In the genomic region with DNA sequence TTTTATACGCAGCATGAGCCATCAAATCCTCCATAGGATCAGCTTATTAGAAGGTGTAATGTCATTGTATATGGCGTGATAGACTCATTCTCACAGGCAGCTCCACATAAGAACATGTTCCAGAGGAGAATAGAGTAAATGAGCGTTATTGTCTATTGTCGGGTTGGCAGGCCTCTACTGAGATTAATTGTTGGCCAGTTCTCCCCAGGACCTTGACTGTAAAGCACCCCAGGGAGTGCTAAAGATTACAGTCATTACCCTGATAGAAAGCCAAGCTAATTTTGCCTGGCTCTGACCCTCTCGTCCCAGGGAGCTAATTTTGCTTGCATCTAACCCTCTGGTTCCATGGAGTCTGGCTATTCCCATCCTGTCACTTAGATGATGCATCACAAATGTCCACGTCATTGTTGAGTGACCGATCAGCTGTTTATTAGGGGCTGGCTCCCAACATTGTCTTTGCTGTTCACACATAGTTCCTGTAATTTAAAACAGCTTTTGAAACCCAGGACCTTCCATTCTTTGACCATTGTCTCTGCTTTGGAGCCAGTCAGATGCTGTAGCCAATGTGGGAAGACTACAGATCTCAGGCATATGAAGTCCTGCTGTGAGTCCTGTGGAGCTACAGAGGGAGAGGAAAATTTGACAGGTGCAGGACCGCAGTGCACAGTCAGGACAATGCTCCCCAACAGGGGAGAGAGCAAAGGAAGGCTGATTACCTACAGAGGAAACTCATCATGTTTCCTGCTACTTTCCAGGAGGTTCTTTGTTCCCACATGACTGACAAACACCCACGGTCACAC, we compare ENCODE assay signal across 20 mouse cellular contexts. TPM values are rescaled to one million over a fixed set of nuclear protein-coding genes. Genes with fewer than 3 reads are reported as not detected.
DNase-seq lines count a peak whose midpoint lies in the region; ATAC-seq lines count a peak whose summit lies in the region.
"Had no signal": no experiment of that assay in that cellular context is flagged by ENCODE, and none has a peak within 500 bp of the region (broad histone marks: within the 10 kb centered on the region; RNA-seq: fewer than 3 reads in every experiment).

No protein-coding gene starts in this region.

- no peaks in the 10 kb centered on the region for H3K9me3 ChIP-seq in forebrain, embryonic 11.5 days (ENCODE audit: control insufficient read depth, low read length)
- no peaks in the 10 kb centered on the region for H3K9me3 ChIP-seq in hindbrain, embryonic 14.5 days (ENCODE audit: control insufficient read depth, low read length)
- no peaks in the 10 kb centered on the region for H3K9me3 ChIP-seq in midbrain, embryonic 14.5 days (ENCODE audit: control insufficient read depth, low read length)
- H3K9me3 ChIP-seq: heart, embryonic 15.5 days; intestine, embryonic 15.5 days; liver, embryonic 15.5 days; stomach, embryonic 15.5 days had no signal

- no peak overlapping the region for H3K4me2 ChIP-seq in forebrain, embryonic 11.5 days (ENCODE audit: low read depth, low read length, severe bottlenecking)
- H3K4me2 ChIP-seq in hindbrain, embryonic 14.5 days (replicated peaks): no peak overlapping the region
- H3K4me2 ChIP-seq in midbrain, embryonic 14.5 days (ENCODE audit: low read length): no peak overlapping the region
- H3K4me2 ChIP-seq: heart, embryonic 15.5 days; intestine, embryonic 15.5 days; liver, embryonic 15.5 days; stomach, embryonic 15.5 days had no signal

- intact Hi-C loops in left cerebral cortex, postnatal 10 days (cut with DNase I): no loop called here

- no peaks in the 10 kb centered on the region for H3K36me3 ChIP-seq in forebrain, embryonic 11.5 days (ENCODE audit: control insufficient read depth, insufficient read depth, low read length)
- H3K36me3 ChIP-seq in hindbrain, embryonic 14.5 days (replicated peaks; ENCODE audit: control insufficient read depth, insufficient read depth): no peaks in the 10 kb centered on the region
- no peaks in the 10 kb centered on the region for H3K36me3 ChIP-seq in midbrain, embryonic 14.5 days (ENCODE audit: control insufficient read depth, insufficient read depth, low read length)
- H3K36me3 ChIP-seq: heart, embryonic 15.5 days; intestine, embryonic 15.5 days; liver, embryonic 15.5 days; stomach, embryonic 15.5 days had no signal

- H3K27ac ChIP-seq in forebrain, embryonic 11.5 days (ENCODE audit: low read depth, low read length): no peak overlapping the region
- no peak overlapping the region for H3K27ac ChIP-seq in hindbrain, embryonic 14.5 days
- no peak overlapping the region for H3K27ac ChIP-seq in midbrain, embryonic 14.5 days (replicated peaks; ENCODE audit: low read depth, low read length)
- H3K27ac ChIP-seq: heart, embryonic 15.5 days; intestine, embryonic 15.5 days; left cerebral cortex, adult 2 months; liver, embryonic 15.5 days; stomach, embryonic 15.5 days had no signal

- H3K4me3 ChIP-seq in forebrain, embryonic 11.5 days (ENCODE audit: low read depth, low read length): no peak overlapping the region
- no peak overlapping the region for H3K4me3 ChIP-seq in hindbrain, embryonic 14.5 days (replicated peaks; ENCODE audit: low read length)
- no peak overlapping the region for H3K4me3 ChIP-seq in midbrain, embryonic 14.5 days (replicated peaks; ENCODE audit: low read depth, low read length)
- H3K4me3 ChIP-seq: heart, embryonic 15.5 days; intestine, embryonic 15.5 days; left cerebral cortex, adult 2 months; liver, embryonic 15.5 days; stomach, embryonic 15.5 days had no signal

- ATAC-seq in forebrain, embryonic 11.5 days (replicated peaks; ENCODE audit: low FRiP score): peak; percentile 82
- peak; percentile 70; the same call in 1 of the 2 replicates for ATAC-seq in hindbrain, embryonic 14.5 days (ENCODE audit: low FRiP score)
- ATAC-seq in midbrain, embryonic 14.5 days (ENCODE audit: low FRiP score, low TSS enrichment): no peak
- ATAC-seq: intestine, embryonic 15.5 days had no signal

- H3K27me3 ChIP-seq in forebrain, embryonic 11.5 days (ENCODE audit: control insufficient read depth, insufficient read depth, low read length): no peaks in the 10 kb centered on the region
- peaks cover 15% of the 10 kb centered on the region; the same call in 1 of the 2 replicates for H3K27me3 ChIP-seq in hindbrain, embryonic 14.5 days (ENCODE audit: control insufficient read depth, insufficient read depth, low read length)
- H3K27me3 ChIP-seq in midbrain, embryonic 14.5 days (ENCODE audit: control insufficient read depth, insufficient read depth, low read length): no peaks in the 10 kb centered on the region
- H3K27me3 ChIP-seq: heart, embryonic 15.5 days; intestine, embryonic 15.5 days; liver, embryonic 15.5 days; stomach, embryonic 15.5 days had no signal

- no peaks in the 10 kb centered on the region for H3K4me1 ChIP-seq in forebrain, embryonic 11.5 days (replicated peaks; ENCODE audit: control insufficient read depth, insufficient read depth, low read length)
- peaks cover 7% of the 10 kb centered on the region for H3K4me1 ChIP-seq in hindbrain, embryonic 14.5 days (replicated peaks; ENCODE audit: control insufficient read depth, insufficient read depth, low read length)
- peaks cover 8% of the 10 kb centered on the region; the same call in 1 of the 2 replicates for H3K4me1 ChIP-seq in midbrain, embryonic 14.5 days (ENCODE audit: control insufficient read depth, insufficient read depth, low read length)
- H3K4me1 ChIP-seq: heart, embryonic 15.5 days; intestine, embryonic 15.5 days; liver, embryonic 15.5 days; stomach, embryonic 15.5 days had no signal

- DNase-seq in embryo, embryonic 11 days: peak; percentile 25
- no peak for DNase-seq in embryo, embryonic 10.5 days (ENCODE audit: low spot score)
- no peak for DNase-seq in forebrain, embryonic 11.5 days (ENCODE audit: low spot score)
- DNase-seq in hindbrain, embryonic 14.5 days (ENCODE audit: low spot score): no peak
- DNase-seq in midbrain, embryonic 14.5 days: peak; percentile 19
- no peak for DNase-seq in left cerebral cortex, postnatal 10 days (ENCODE audit: extremely low spot score in 1 of 2, low spot score in 2 of 2)
- no peak for DNase-seq in left cerebral cortex, adult 11 months (ENCODE audit: low spot score)
- no peak for DNase-seq in gastrocnemius, postnatal 4 days (ENCODE audit: low spot score in 2 of 2)
- DNase-seq: adrenal gland, postnatal 25 days; cerebellum, adult 11 months; gastrocnemius, postnatal 36 days; thymus, postnatal 14 days had no signal

- H3K9ac ChIP-seq in forebrain, embryonic 11.5 days (ENCODE audit: low read length): no peak overlapping the region
- no peak overlapping the region; the same call in 1 of the 2 replicates for H3K9ac ChIP-seq in hindbrain, embryonic 14.5 days
- no peak overlapping the region for H3K9ac ChIP-seq in midbrain, embryonic 14.5 days (replicated peaks; ENCODE audit: low read length)
- H3K9ac ChIP-seq: heart, embryonic 15.5 days; intestine, embryonic 15.5 days; liver, embryonic 15.5 days; stomach, embryonic 15.5 days had no signal

- 31% methylated on average over 9 of the region's 9 CpGs for WGBS in forebrain, embryonic 11.5 days
- WGBS in hindbrain, embryonic 14.5 days: 20% methylated on average over 9 of the region's 9 CpGs
- WGBS in midbrain, embryonic 14.5 days: 26% methylated on average over 9 of the region's 9 CpGs

RNA-seq across cellular contexts. Expression of gene Palmd, which starts 33.1 kb away (rescaled TPM):
- 5.3 and 6.6 TPM in 2 replicates for polyA plus RNA-seq in forebrain, embryonic 11.5 days (2014; fragmentation: Nextera tagmentation; extraction: Ambion mirVana)
- polyA plus RNA-seq in hindbrain, embryonic 14.5 days (2014; fragmentation: Nextera tagmentation; extraction: Ambion mirVana): 9.5 and 11.2 TPM in 2 replicates
- polyA plus RNA-seq in midbrain, embryonic 14.5 days (2014; fragmentation: Nextera tagmentation; extraction: Ambion mirVana): 7.3 and 11.5 TPM in 2 replicates
- 10 to 100 TPM; 22.5 to 22.7 TPM for total RNA-seq in left cerebral cortex, postnatal 10 days (2021)
- 10 to 100 TPM; 41.5 to 49.7 TPM for total RNA-seq in gastrocnemius, postnatal 4 days (2021)
- total RNA-seq: megakaryocyte progenitor cell, adult 5-6 weeks had no signal

RNA-seq across cellular contexts. Expression of gene 4930455H04Rik, which starts 33.8 kb away (rescaled TPM):
- polyA plus RNA-seq in forebrain, embryonic 11.5 days (2014; fragmentation: Nextera tagmentation; extraction: Ambion mirVana): not detected in 2 replicates
- not detected in 2 replicates for polyA plus RNA-seq in hindbrain, embryonic 14.5 days (2014; fragmentation: Nextera tagmentation; extraction: Ambion mirVana)
- polyA plus RNA-seq in midbrain, embryonic 14.5 days (2014; fragmentation: Nextera tagmentation; extraction: Ambion mirVana): not detected in 2 replicates
- not detected for total RNA-seq in left cerebral cortex, postnatal 10 days (2021)
- not detected for total RNA-seq in gastrocnemius, postnatal 4 days (2021)
- total RNA-seq: adrenal gland, postnatal 25 days; left cerebral cortex, adult 2 months; megakaryocyte progenitor cell, adult 5-6 weeks had no signal
- polyA plus RNA-seq: cortical plate, adult 2 months; heart, embryonic 15.5 days; intestine, embryonic 15.5 days; large intestine, adult 2 months; liver, embryonic 15.5 days; stomach, embryonic 15.5 days had no signal

Comparison
In these comparisons a context has a peak if more than half of its experiments do, and no peak if none do; other contexts are left out.
1. DNase-seq: peak in embryo, embryonic 11 days (single experiment) and midbrain, embryonic 14.5 days (single experiment); none in embryo, embryonic 10.5 days (single experiment), forebrain, embryonic 11.5 days (single experiment), hindbrain, embryonic 14.5 days (single experiment), left cerebral cortex, postnatal 10 days (0 of 2), left cerebral cortex, adult 11 months (single experiment) and gastrocnemius, postnatal 4 days (0 of 2).